Mouse (Mus musculus): ENCODE results near the gene Strn3.

GRCm38 (mm10) chr12:51589263-51589662 is 102.4 kb downstream of the Strn3 start:
- no peak for TF ChIP-seq CTCF (IDR thresholded peaks at IDR 0.05; ENCODE audit: control insufficient read depth, insufficient read depth, insufficient replicate concordance, low read depth, low read length)
- TF ChIP-seq POLR2A (IDR thresholded peaks at IDR 0.05; ENCODE audit: control insufficient read depth, low read depth, low read length): no peak
